Mouse (Mus musculus) E14TG2a.4 (cell line): Measurements from ENCODE around the gene Dhtkd1.

ENCODE experiments used
- CTCF ChIP-seq: conservative IDR thresholded peaks from 2 replicates; pipeline ENCODE4 v1.5.1; 2014; ENCODE audit warnings: low read length
- POU5F1 ChIP-seq: IDR thresholded peaks from 2 replicates; pipeline ENCODE4 v1.6.1; 2014; ENCODE audit warnings: low read length, borderline replicate concordance

- TF ChIP-seq CTCF (no peak), POU5F1 (no peak)
Measured at GRCm38 (mm10) chr2:5869746-5870145, 72.8 kb downstream of the Dhtkd1 start.
